Mouse (Mus musculus): Measurements from ENCODE around the gene Styxl1. TPM values are rescaled to one million over a fixed set of nuclear protein-coding genes. Genes with fewer than 3 reads are reported as not detected.
A peak's percentile ranks its signal among the peaks of the same experiment; 100 is the strongest.

The Styxl1 gene
- polyA plus RNA-seq, 1 experiment from 2014 or later, result 0.42 TPM

DNA sequence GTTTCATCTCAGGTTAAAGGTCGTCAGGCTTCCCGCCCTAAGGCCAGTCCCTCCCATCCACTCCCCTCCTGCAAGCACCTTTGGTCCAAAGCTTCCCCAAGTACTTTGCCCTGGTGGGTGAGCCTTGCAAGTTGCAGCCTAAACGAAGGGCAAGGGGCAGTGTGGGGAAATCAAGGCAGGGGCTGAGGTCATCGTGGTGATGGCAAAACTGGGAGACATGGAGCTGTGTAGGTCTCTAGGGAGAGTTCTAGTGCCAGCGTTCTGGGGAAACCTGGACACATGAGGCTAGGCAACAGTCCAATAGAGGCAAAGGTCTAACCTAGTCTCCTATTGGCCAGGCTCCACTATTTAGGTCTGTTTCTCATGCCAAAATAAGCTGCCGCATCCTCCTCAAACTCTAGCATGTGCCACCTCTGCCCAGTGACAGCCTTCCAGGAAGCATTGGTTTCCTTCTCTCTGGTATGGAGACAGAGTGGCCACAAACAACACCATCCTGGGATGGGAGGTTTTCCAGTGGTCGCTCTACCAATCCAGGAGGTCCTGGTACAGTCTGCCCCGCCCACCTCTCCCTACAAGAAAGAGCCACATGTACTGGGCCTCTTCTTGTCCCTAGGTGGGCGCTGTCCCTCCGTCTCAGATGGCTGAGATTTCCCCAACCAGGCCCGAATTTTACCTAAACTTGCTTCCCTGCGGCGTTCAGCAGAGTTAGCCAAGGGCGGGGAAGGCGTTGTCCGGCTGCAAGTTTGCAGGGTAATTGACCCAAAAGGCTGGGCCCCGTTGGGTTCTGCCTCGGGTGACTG lies 35.0 kb downstream of the Styxl1 start:
- H3K4me3 ChIP-seq (ENCODE audit: control insufficient read depth in 1 of 2, insufficient read depth in 1 of 2, low read depth in 1 of 2, low read length in 2 of 2), result peak overlapping the region; percentile 96 to 97
- H3K27me3 ChIP-seq (ENCODE audit: control insufficient read depth, insufficient read depth, low read length), result no peaks in the 10 kb centered on the region
- H3K9me3 ChIP-seq (ENCODE audit: control insufficient read depth, low read length), result peaks cover 6% of the 10 kb centered on the region; the same call in 1 of the 2 replicates
- peak overlapping the region; percentile 88 for H3K9ac ChIP-seq (ENCODE audit: low read length)
- H3K4me2 ChIP-seq (ENCODE audit: low read length), result peak overlapping the region; percentile 88
- peaks cover 9 to 14% of the 10 kb centered on the region in 2 experiments; a peak in 3 of 4 replicates for H3K4me1 ChIP-seq (ENCODE audit: control insufficient read depth in 2 of 2, insufficient read depth in 2 of 2, low read length in 2 of 2)
- H3K27ac ChIP-seq (replicated peaks in 1 of 2; ENCODE audit: control insufficient read depth in 1 of 2, insufficient read depth in 1 of 2, low read depth in 2 of 2, low read length in 2 of 2), result no peak overlapping the region
- no peak for ATAC-seq (ENCODE audit: insufficient number of reproducible peaks, insufficient read depth, low FRiP score, low read depth)
- 22% methylated on average over 18 of the region's 18 CpGs for WGBS
- H3K36me3 ChIP-seq (ENCODE audit: control insufficient read depth, insufficient read depth, low read length), result peaks cover 22% of the 10 kb centered on the region

DNA sequence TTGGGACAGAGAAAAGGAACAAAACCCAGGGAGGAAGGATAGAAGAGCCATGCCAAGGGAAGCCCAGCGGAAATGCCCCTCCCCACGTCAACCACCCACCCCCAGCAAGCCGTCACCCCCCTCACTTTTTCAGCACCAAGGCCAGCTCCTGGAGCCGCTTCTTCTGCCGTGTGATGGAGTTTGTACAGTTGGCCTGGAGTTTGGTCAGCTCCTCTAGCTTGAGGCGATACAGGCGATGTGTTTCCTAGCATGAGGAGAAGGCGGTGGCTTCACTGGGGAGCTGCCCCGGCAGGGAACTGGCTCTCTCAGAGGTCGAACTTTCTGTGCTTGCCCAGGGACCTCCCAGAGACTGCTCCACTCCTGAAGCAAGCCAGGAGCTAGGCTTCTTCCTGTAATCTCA lies 36.0 kb downstream of the Styxl1 start:
- Histone ChIP-seq H3K27me3 (ENCODE audit: control insufficient read depth, insufficient read depth, low read length) (no peaks in the 10 kb centered on the region), H3K4me1 (ENCODE audit: control insufficient read depth in 2 of 2, insufficient read depth in 2 of 2, low read length in 2 of 2) (peaks cover 11 to 14% of the 10 kb centered on the region in 2 experiments; a peak in 3 of 4 replicates), H3K4me2 (ENCODE audit: low read length) (no peak overlapping the region), H3K36me3 (ENCODE audit: control insufficient read depth, insufficient read depth, low read length) (peaks cover 24% of the 10 kb centered on the region), H3K27ac (replicated peaks in 1 of 2; ENCODE audit: control insufficient read depth in 1 of 2, insufficient read depth in 1 of 2, low read depth in 2 of 2, low read length in 2 of 2) (no peak overlapping the region), H3K9me3 (ENCODE audit: control insufficient read depth, low read length) (no peaks in the 10 kb centered on the region), H3K4me3 (ENCODE audit: control insufficient read depth in 1 of 2, insufficient read depth in 1 of 2, low read depth in 1 of 2, low read length in 2 of 2) (no peak overlapping the region), H3K9ac (ENCODE audit: low read length) (no peak overlapping the region)
- 47% methylated on average over 10 of the region's 10 CpGs for WGBS
- no peak for ATAC-seq (ENCODE audit: insufficient number of reproducible peaks, insufficient read depth, low FRiP score, low read depth)

DNA sequence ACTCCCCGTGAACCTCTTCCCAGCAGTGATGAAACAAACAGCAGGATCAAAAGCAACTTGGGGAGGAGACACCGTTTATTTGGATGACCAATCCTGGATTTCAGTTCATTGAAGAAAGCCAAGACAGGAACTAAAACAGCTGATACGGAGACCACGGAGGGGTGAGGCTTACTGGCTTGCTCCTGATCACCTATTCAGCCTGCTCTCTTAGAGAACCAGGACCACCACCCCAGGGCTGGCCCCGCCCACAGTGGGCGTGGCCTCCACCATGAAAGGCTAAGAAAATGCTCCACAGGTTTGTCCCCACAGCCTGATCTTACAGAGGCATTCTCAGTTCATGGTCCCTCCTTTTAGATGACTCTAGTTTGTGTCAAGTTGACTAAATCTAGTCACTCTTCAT lies 39.9 kb downstream of the Styxl1 start:
- Histone ChIP-seq H3K4me3 (ENCODE audit: control insufficient read depth in 1 of 2, insufficient read depth in 1 of 2, low read depth in 1 of 2, low read length in 2 of 2) (no peak overlapping the region), H3K27ac (replicated peaks in 1 of 2; ENCODE audit: control insufficient read depth in 1 of 2, insufficient read depth in 1 of 2, low read depth in 2 of 2, low read length in 2 of 2) (no peak overlapping the region), H3K4me1 (ENCODE audit: control insufficient read depth in 2 of 2, insufficient read depth in 2 of 2, low read length in 2 of 2) (peaks cover 5 to 6% of the 10 kb centered on the region in 2 experiments; a peak in 2 of 4 replicates), H3K36me3 (ENCODE audit: control insufficient read depth, insufficient read depth, low read length) (peaks cover 62% of the 10 kb centered on the region), H3K9me3 (ENCODE audit: control insufficient read depth, low read length) (no peaks in the 10 kb centered on the region), H3K9ac (ENCODE audit: low read length) (no peak overlapping the region), H3K4me2 (ENCODE audit: low read length) (no peak overlapping the region), H3K27me3 (ENCODE audit: control insufficient read depth, insufficient read depth, low read length) (no peaks in the 10 kb centered on the region)
- WGBS, result 11% methylated on average over 6 of the region's 6 CpGs
- ATAC-seq (ENCODE audit: insufficient number of reproducible peaks, insufficient read depth, low FRiP score, low read depth), result no peak

DNA sequence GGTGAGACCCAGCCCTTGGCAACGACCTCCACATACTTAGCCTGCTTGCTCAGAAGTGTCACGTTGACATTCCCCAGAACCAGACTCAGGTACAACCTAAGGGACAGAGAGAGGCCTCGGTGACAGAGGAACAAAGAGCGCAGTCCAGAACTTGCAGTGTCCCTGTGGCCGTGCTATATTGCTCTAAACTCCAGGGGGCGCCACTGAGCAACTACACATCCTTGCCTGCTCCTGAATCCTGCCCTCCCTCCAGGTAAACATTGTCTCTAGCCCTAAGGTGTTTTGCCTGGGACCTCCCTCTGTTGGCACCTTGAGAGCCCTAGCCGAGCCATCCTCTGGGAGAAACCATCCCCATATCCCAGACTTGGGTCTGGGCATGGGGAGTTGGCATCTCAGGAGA lies 41.0 kb downstream of the Styxl1 start:
- H3K27me3 ChIP-seq (ENCODE audit: control insufficient read depth, insufficient read depth, low read length), result no peaks in the 10 kb centered on the region
- H3K4me3 ChIP-seq (ENCODE audit: control insufficient read depth in 1 of 2, insufficient read depth in 1 of 2, low read depth in 1 of 2, low read length in 2 of 2), result no peak overlapping the region
- no peak overlapping the region for H3K9ac ChIP-seq (ENCODE audit: low read length)
- 49% methylated on average over 7 of the region's 7 CpGs for WGBS
- peaks cover 73% of the 10 kb centered on the region for H3K36me3 ChIP-seq (ENCODE audit: control insufficient read depth, insufficient read depth, low read length)
- no peak overlapping the region for H3K4me2 ChIP-seq (ENCODE audit: low read length)
- H3K4me1 ChIP-seq (ENCODE audit: control insufficient read depth in 2 of 2, insufficient read depth in 2 of 2, low read length in 2 of 2), result peaks cover 2 to 5% of the 10 kb centered on the region in 2 experiments; a peak in 2 of 4 replicates
- no peak for ATAC-seq (ENCODE audit: insufficient number of reproducible peaks, insufficient read depth, low FRiP score, low read depth)
- no peaks in the 10 kb centered on the region for H3K9me3 ChIP-seq (ENCODE audit: control insufficient read depth, low read length)
- no peak overlapping the region for H3K27ac ChIP-seq (replicated peaks in 1 of 2; ENCODE audit: control insufficient read depth in 1 of 2, insufficient read depth in 1 of 2, low read depth in 2 of 2, low read length in 2 of 2)

DNA sequence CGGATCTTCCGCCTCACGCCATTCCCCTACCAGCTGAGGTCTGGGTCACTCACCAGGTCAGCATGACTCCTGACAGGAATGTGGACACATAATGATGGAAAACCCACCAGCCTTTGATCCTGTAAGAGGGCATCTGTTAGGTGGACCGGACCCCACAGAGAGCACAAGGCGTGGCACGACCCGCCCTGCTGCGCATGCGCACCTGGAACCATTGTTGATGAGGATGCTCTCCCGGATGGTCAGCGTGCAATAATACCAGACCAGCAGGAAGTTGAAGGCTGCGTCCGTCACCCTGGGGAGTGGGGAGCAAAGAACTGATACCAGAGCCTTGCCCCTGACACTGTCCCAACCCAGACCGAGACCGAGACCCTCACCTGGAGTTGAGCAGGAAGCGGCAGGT lies 41.6 kb downstream of the Styxl1 start:
- Histone ChIP-seq H3K4me2 (ENCODE audit: low read length) (no peak overlapping the region), H3K9me3 (ENCODE audit: control insufficient read depth, low read length) (no peaks in the 10 kb centered on the region), H3K27ac (replicated peaks in 1 of 2; ENCODE audit: control insufficient read depth in 1 of 2, insufficient read depth in 1 of 2, low read depth in 2 of 2, low read length in 2 of 2) (no peak overlapping the region), H3K9ac (ENCODE audit: low read length) (no peak overlapping the region), H3K4me3 (ENCODE audit: control insufficient read depth in 1 of 2, insufficient read depth in 1 of 2, low read depth in 1 of 2, low read length in 2 of 2) (no peak overlapping the region), H3K27me3 (ENCODE audit: control insufficient read depth, insufficient read depth, low read length) (no peaks in the 10 kb centered on the region), H3K4me1 (ENCODE audit: control insufficient read depth in 2 of 2, insufficient read depth in 2 of 2, low read length in 2 of 2) (peaks cover 2 to 5% of the 10 kb centered on the region in 2 experiments; a peak in 2 of 4 replicates), H3K36me3 (ENCODE audit: control insufficient read depth, insufficient read depth, low read length) (peaks cover 75% of the 10 kb centered on the region)
- ATAC-seq (ENCODE audit: insufficient number of reproducible peaks, insufficient read depth, low FRiP score, low read depth), result no peak
- 94% methylated on average over 16 of the region's 16 CpGs for WGBS

DNA sequence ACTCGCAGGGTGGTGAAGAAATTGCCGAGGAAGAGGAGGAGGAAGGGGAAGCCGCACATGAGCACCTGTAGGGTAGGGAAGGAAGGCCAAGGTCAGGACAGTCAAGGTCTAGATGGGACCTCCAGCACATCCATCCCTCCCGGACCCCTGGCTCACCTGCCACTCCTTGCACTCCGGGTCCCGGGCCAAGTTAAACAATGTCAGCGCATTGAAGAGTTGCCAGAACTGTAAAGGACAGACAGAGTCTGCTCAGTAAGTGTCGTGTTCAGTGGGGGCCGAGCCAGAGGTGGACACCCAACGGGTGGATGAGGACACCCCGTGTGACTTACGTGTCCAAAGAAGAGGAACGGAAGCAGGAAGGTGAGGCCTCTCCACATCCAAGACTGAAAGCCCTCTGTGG lies 42.4 kb downstream of the Styxl1 start:
- peaks cover 75% of the 10 kb centered on the region for H3K36me3 ChIP-seq (ENCODE audit: control insufficient read depth, insufficient read depth, low read length)
- no peak for ATAC-seq (ENCODE audit: insufficient number of reproducible peaks, insufficient read depth, low FRiP score, low read depth)
- H3K27me3 ChIP-seq (ENCODE audit: control insufficient read depth, insufficient read depth, low read length), result no peaks in the 10 kb centered on the region

DNA sequence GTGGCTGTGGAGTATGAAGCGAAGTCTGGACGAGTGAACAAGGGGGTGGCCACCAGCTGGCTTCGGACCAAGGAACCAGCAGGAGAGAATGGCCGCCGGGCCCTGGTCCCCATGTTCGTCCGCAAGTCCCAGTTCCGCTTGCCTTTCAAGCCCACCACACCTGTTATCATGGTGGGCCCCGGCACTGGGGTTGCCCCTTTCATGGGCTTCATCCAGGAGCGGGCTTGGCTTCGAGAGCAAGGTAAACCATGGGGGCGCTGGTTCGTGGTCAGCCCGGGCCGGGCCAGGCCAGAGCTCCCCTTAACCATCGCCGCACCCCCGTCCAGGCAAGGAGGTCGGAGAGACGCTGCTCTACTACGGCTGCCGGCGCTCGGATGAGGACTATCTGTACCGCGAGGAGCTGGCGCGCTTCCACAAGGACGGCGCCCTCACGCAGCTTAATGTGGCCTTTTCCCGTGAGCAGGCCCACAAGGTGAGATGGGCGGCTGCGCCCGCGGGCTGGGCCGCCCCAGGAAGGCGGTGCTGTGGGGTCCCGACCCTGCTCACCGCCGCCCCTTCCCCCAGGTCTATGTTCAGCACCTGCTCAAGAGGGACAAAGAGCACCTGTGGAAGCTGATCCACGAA lies 44.0 kb downstream of the Styxl1 start:
- ATAC-seq (ENCODE audit: insufficient number of reproducible peaks, insufficient read depth, low FRiP score, low read depth), result no peak
- Histone ChIP-seq H3K27ac (replicated peaks in 1 of 2; ENCODE audit: control insufficient read depth in 1 of 2, insufficient read depth in 1 of 2, low read depth in 2 of 2, low read length in 2 of 2) (no peak overlapping the region), H3K27me3 (ENCODE audit: control insufficient read depth, insufficient read depth, low read length) (no peaks in the 10 kb centered on the region), H3K4me3 (ENCODE audit: control insufficient read depth in 1 of 2, insufficient read depth in 1 of 2, low read depth in 1 of 2, low read length in 2 of 2) (no peak overlapping the region), H3K4me1 (ENCODE audit: control insufficient read depth in 2 of 2, insufficient read depth in 2 of 2, low read length in 2 of 2) (peaks cover 2 to 5% of the 10 kb centered on the region in 2 experiments; a peak in 2 of 4 replicates), H3K36me3 (ENCODE audit: control insufficient read depth, insufficient read depth, low read length) (peaks cover 81% of the 10 kb centered on the region), H3K9me3 (ENCODE audit: control insufficient read depth, low read length) (no peaks in the 10 kb centered on the region), H3K4me2 (ENCODE audit: low read length) (no peak overlapping the region), H3K9ac (ENCODE audit: low read length) (no peak overlapping the region)
- 90% methylated on average over 42 of the region's 42 CpGs for WGBS

More for the DNA sequence above, 42.4 kb downstream of the Styxl1 start:
- Histone ChIP-seq H3K4me2 (ENCODE audit: low read length) (no peak overlapping the region), H3K27ac (replicated peaks in 1 of 2; ENCODE audit: control insufficient read depth in 1 of 2, insufficient read depth in 1 of 2, low read depth in 2 of 2, low read length in 2 of 2) (no peak overlapping the region), H3K9me3 (ENCODE audit: control insufficient read depth, low read length) (no peaks in the 10 kb centered on the region), H3K4me1 (ENCODE audit: control insufficient read depth in 2 of 2, insufficient read depth in 2 of 2, low read length in 2 of 2) (peaks cover 2 to 5% of the 10 kb centered on the region in 2 experiments; a peak in 2 of 4 replicates), H3K4me3 (ENCODE audit: control insufficient read depth in 1 of 2, insufficient read depth in 1 of 2, low read depth in 1 of 2, low read length in 2 of 2) (no peak overlapping the region), H3K9ac (ENCODE audit: low read length) (no peak overlapping the region)
- WGBS, result 82% methylated on average over 13 of the region's 13 CpGs

All from heart, embryonic 14.5 days (tissue).